Mouse (Mus musculus) neural tube, embryonic 14.5 days (tissue): ENCODE data around the gene Dars. TPM values are rescaled to one million over a fixed set of nuclear protein-coding genes. Genes with fewer than 3 reads are reported as not detected.
"Not testable (repeated sequence)": the region's sequence is repeated elsewhere in the genome, so short reads cannot be mapped to it uniquely, and the experiment has no call there.

Source experiments
- ATAC-seq: fragments of 200-750 bp; cut with Nextera tagmentation; 2 replicates; pipeline ENCODE4 v1.8.0; 2017; ENCODE audit warnings: low read depth, mild to moderate bottlenecking, moderate TSS enrichment, moderate library complexity
- H3K27ac ChIP-seq: fragments of 300-500 bp; sonication (generic); 2 replicates; pipeline ENCODE4 v1.5.1; 2014; ENCODE audit warnings: low read depth, mild to moderate bottlenecking, control low read depth, low read length, moderate library complexity, mixed read lengths
- H3K27me3 ChIP-seq: fragments of 300-500 bp; sonication (generic); 2 replicates; pipeline ENCODE4 v1.6.1; 2014; ENCODE audit warnings: low read length; ENCODE audit not compliant: control insufficient read depth, insufficient read depth
- H3K36me3 ChIP-seq: fragments of 300-500 bp; sonication (generic); 2 replicates; pipeline ENCODE4 v1.6.1; 2014; ENCODE audit warnings: low read length, mixed read lengths; ENCODE audit not compliant: control insufficient read depth, insufficient read depth
- H3K4me1 ChIP-seq: fragments of 300-500 bp; sonication (generic); 2 replicates; pipeline ENCODE4 v1.6.1; 2014; ENCODE audit warnings: low read length; ENCODE audit not compliant: control insufficient read depth, insufficient read depth
- H3K4me2 ChIP-seq: fragments of 300-500 bp; sonication (generic); 2 replicates; pipeline ENCODE4 v1.6.1; 2014; ENCODE audit warnings: mild to moderate bottlenecking, low read depth, low read length, control low read depth
- H3K4me3 ChIP-seq: fragments of 300-500 bp; sonication (generic); 2 replicates; pipeline ENCODE4 v1.5.1; 2014; ENCODE audit warnings: low read depth, low read length, control low read depth, mixed read lengths
- H3K9ac ChIP-seq: fragments of 300-500 bp; sonication (generic); replicated peaks from 2 replicates; pipeline ENCODE4 v1.6.1; 2014; ENCODE audit warnings: low read depth, mild to moderate bottlenecking, control low read depth, low read length, mixed read lengths
- H3K9me3 ChIP-seq: fragments of 300-500 bp; sonication (generic); 2 replicates; pipeline ENCODE4 v1.6.1; 2016; ENCODE audit warnings: low read length; ENCODE audit not compliant: control insufficient read depth
- WGBS: fragments of 180-500 bp; shearing (Covaris S2); extraction: QIAGEN DNeasy Blood & Tissue Kit; methylation state at CpG from one replicate; pipeline ENCODE4 v1.1.7; 2014; 5-methylcytosine and 5-hydroxymethylcytosine counted together
- polyA plus RNA-seq: library from polyadenylated mRNA; unstranded; fragments of >200 nt; fragmentation: Nextera tagmentation; extraction: Ambion mirVana; gene quantifications from 2 replicates; pipeline ENCODE4 v1.2.1, GENCODE M21; 2014

Dars gene
- polyA plus RNA-seq, 1 experiment from 2014 or later: 94.2 TPM

- H3K36me3 ChIP-seq: peaks cover 22% of the 10 kb centered on the region; the same call in 1 of the 2 replicates
- no peaks in the 10 kb centered on the region for H3K27me3 ChIP-seq
- H3K9ac ChIP-seq: no peak overlapping the region
- no peak for ATAC-seq
- 91% methylated on average over 1 of the region's 1 CpGs for WGBS
- H3K4me2 ChIP-seq: no peak overlapping the region
- no peaks in the 10 kb centered on the region for H3K9me3 ChIP-seq
- no peaks in the 10 kb centered on the region for H3K4me1 ChIP-seq
- H3K27ac ChIP-seq: no peak overlapping the region
- H3K4me3 ChIP-seq: no peak overlapping the region
Observed at GRCm38 (mm10) chr1:128330313-128330712, 86.9 kb downstream of the Dars start.

- no peak within 1 kb of the TSS for H3K4me2 ChIP-seq
- H3K27ac ChIP-seq: no peak within 1 kb of the TSS
- ATAC-seq: no peak
- WGBS: 88% methylated on average over 3 of the region's 3 CpGs
- H3K4me3 ChIP-seq: no peak within 1 kb of the TSS
- H3K27me3 ChIP-seq: no peaks in the 10 kb centered on the region
- H3K36me3 ChIP-seq: peaks cover 11% of the 10 kb centered on the region; the same call in 1 of the 2 replicates
- H3K4me1 ChIP-seq: no peaks in the 10 kb centered on the region
- H3K9me3 ChIP-seq: no peaks in the 10 kb centered on the region
- no peak within 1 kb of the TSS for H3K9ac ChIP-seq
Observed at GRCm38 (mm10) chr1:128328218-128328617, 89.0 kb downstream of the Dars start, which contains the start of gene Lct. TSS of gene Lct (minus strand) at chr1:128328318.

GRCm38 (mm10) chr1:128327165-128327564 lies 90.0 kb downstream of the Dars start:
- Histone ChIP-seq H3K9ac (no peak overlapping the region), H3K36me3 (peaks cover 5% of the 10 kb centered on the region; the same call in 1 of the 2 replicates), H3K4me3 (no peak overlapping the region), H3K4me2 (no peak overlapping the region), H3K4me1 (no peaks in the 10 kb centered on the region), H3K27ac (no peak overlapping the region), H3K9me3 (no peaks in the 10 kb centered on the region), H3K27me3 (no peaks in the 10 kb centered on the region)
- WGBS: 91% methylated on average over 1 of the region's 1 CpGs
- ATAC-seq: no peak

- no peak for ATAC-seq
- Histone ChIP-seq H3K4me1 (no peaks in the 10 kb centered on the region), H3K27ac (no peak overlapping the region), H3K36me3 (no peaks in the 10 kb centered on the region), H3K4me2 (no peak overlapping the region), H3K4me3 (no peak overlapping the region), H3K9ac (no peak overlapping the region), H3K27me3 (no peaks in the 10 kb centered on the region), H3K9me3 (no peaks in the 10 kb centered on the region)
- 92% methylated on average over 2 of the region's 2 CpGs for WGBS
Observed at GRCm38 (mm10) chr1:128324776-128325175, 92.4 kb downstream of the Dars start.

DNA sequence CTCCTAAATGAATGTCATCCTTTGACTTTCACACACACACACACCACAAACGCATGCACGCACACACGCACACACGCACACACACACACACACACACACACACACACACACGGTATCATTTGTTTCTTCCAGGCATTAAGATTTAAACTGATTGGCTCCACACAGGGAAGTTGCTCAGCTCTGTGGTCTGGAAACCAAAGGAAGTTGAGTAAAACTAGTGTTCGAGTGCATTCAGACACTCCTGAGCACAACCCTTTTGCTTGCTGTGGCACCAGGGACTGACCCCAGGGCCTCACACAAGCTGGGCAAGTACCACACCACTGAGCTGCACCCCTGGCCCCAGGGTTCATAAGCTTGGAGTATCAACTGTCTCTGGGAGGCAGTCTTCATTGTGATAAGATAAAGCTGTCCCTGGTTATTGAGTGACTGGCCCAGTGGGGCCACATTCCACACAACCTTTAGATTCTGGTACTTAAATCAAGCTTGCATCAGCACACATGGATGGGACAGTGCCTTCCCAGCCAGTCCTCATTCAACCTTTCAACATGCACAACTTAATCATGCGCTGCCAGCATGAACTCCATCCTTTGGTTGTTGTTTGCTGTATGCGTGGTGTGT lies 94.0 kb downstream of the Dars start:
- no peak overlapping the region for H3K27ac ChIP-seq
- no peak overlapping the region for H3K4me2 ChIP-seq
- H3K9ac ChIP-seq: no peak overlapping the region
- 94% methylated on average over 8 of the region's 8 CpGs for WGBS
- no peak overlapping the region for H3K4me3 ChIP-seq
- H3K27me3 ChIP-seq: no peaks in the 10 kb centered on the region
- H3K4me1 ChIP-seq: no peaks in the 10 kb centered on the region
- no peaks in the 10 kb centered on the region for H3K36me3 ChIP-seq
- H3K9me3 ChIP-seq: no peaks in the 10 kb centered on the region
- no peak for ATAC-seq

- not testable (repeated sequence) for ATAC-seq, H3K9ac ChIP-seq, H3K4me2 ChIP-seq, H3K4me3 ChIP-seq, H3K36me3 ChIP-seq, H3K27me3 ChIP-seq, H3K27ac ChIP-seq, H3K4me1 ChIP-seq, H3K9me3 ChIP-seq
- 91% methylated on average over 6 of the region's 6 CpGs for WGBS
Observed at GRCm38 (mm10) chr1:128319266-128319665, 97.9 kb downstream of the Dars start.

- 72% methylated on average over 4 of the region's 4 CpGs for WGBS
Observed at GRCm38 (mm10) chr1:128314665-128315064, 102.5 kb downstream of the Dars start.

More at GRCm38 (mm10) chr1:128314665-128315064, 102.5 kb downstream of the Dars start:
- Histone ChIP-seq H3K9ac (no peak overlapping the region), H3K27me3 (no peaks in the 10 kb centered on the region), H3K36me3 (no peaks in the 10 kb centered on the region), H3K9me3 (no peaks in the 10 kb centered on the region), H3K27ac (no peak overlapping the region), H3K4me1 (no peaks in the 10 kb centered on the region), H3K4me2 (no peak overlapping the region), H3K4me3 (no peak overlapping the region)
- ATAC-seq: no peak

Other genes with a start within 250 kb of the Dars start
- 71.7 and 72.4 TPM in 2 replicates for gene Ubxn4, start 173.4 kb downstream of the Dars start, polyA plus RNA-seq
- 0.04 and 0.42 TPM in 2 replicates for gene Lct, start 89.0 kb downstream of the Dars start, polyA plus RNA-seq
- 45.7 and 59.3 TPM in 2 replicates for gene Mcm6, start 57.7 kb downstream of the Dars start, polyA plus RNA-seq
- 5.6 and 6.8 TPM in 2 replicates for gene Cxcr4, start 174.9 kb upstream of the Dars start, polyA plus RNA-seq